1 mouse cellular context compared by ENCODE assay signal in genomic region chr14:31078597-31079208, GRCm38 (mm10).
TF ChIP-seq lines count a peak whose summit lies in the region.

No protein-coding gene starts in this region.

TF ChIP-seq in myocyte, 11 proteins besides CTCF, POLR2A, EP300 and RAD21:
- TF ChIP-seq MYOG (IDR thresholded peaks at IDR 0.05; ENCODE audit: control insufficient read depth in 1 of 3, insufficient read depth in 1 of 3, insufficient read length in 2 of 3, low read depth in 2 of 3) (no peak), TCF12 (IDR thresholded peaks at IDR 0.05; ENCODE audit: insufficient read depth, poor library complexity, severe bottlenecking) (no peak), SRF (IDR thresholded peaks at IDR 0.05; ENCODE audit: control insufficient read depth, insufficient read length, low read depth) (no peak), MYOD1 (IDR thresholded peaks at IDR 0.05; ENCODE audit: control insufficient read depth in 1 of 3, insufficient read length in 2 of 3, low read depth in 2 of 3) (peak; percentile 35 to 81 (median 60)), E2F4 (IDR thresholded peaks at IDR 0.05; ENCODE audit: insufficient read depth) (no peak)
